Mouse (Mus musculus) heart, embryonic 12.5 days (tissue): Measurements from ENCODE around the gene Jmjd1c. TPM values are rescaled to one million over a fixed set of nuclear protein-coding genes. Genes with fewer than 3 reads are reported as not detected.

Experiments used
- ATAC-seq: fragments of 200-750 bp; cut with Nextera tagmentation; 2 replicates; pipeline ENCODE4 v1.8.0; 2017; ENCODE audit warnings: moderate TSS enrichment, moderate library complexity; ENCODE audit not compliant: insufficient number of reproducible peaks, low FRiP score
- H3K27ac ChIP-seq: fragments of 300-500 bp; sonication (generic); 2 replicates; pipeline ENCODE4 v1.5.1; 2016; ENCODE audit warnings: mild to moderate bottlenecking, moderate library complexity; ENCODE audit not compliant: poor library complexity, severe bottlenecking
- H3K27me3 ChIP-seq: fragments of 300-500 bp; sonication (generic); replicated peaks from 2 replicates; pipeline ENCODE4 v1.6.1; 2016; ENCODE audit warnings: mild to moderate bottlenecking, moderate library complexity
- H3K36me3 ChIP-seq: fragments of 300-500 bp; sonication (generic); 2 replicates; pipeline ENCODE4 v1.6.1; 2016; ENCODE audit warnings: mild to moderate bottlenecking, moderate library complexity
- H3K4me1 ChIP-seq: fragments of 300-500 bp; sonication (generic); replicated peaks from 2 replicates; pipeline ENCODE4 v1.6.1; 2016; ENCODE audit warnings: mild to moderate bottlenecking
- H3K4me2 ChIP-seq: fragments of 300-500 bp; sonication (generic); 2 replicates; pipeline ENCODE4 v1.6.1; 2016; ENCODE audit warnings: mild to moderate bottlenecking, moderate library complexity
- H3K4me3 ChIP-seq: fragments of 300-500 bp; sonication (generic); 2 replicates; pipeline ENCODE4 v1.5.1; 2016; ENCODE audit warnings: mild to moderate bottlenecking
- H3K9ac ChIP-seq: fragments of 300-500 bp; sonication (generic); 2 replicates; pipeline ENCODE4 v1.6.1; 2016; ENCODE audit warnings: mild to moderate bottlenecking, moderate library complexity
- H3K9me3 ChIP-seq: fragments of 300-500 bp; sonication (generic); replicated peaks from 2 replicates; pipeline ENCODE4 v1.6.1; 2016; ENCODE audit warnings: mild to moderate bottlenecking, moderate library complexity
- WGBS: fragments of 180-500 bp; shearing (Covaris S2); methylation state at CpG from one replicate; pipeline ENCODE4 v1.1.7; 2016; 5-methylcytosine and 5-hydroxymethylcytosine counted together
- polyA plus RNA-seq: library from polyadenylated mRNA; unstranded; fragments of >200 nt; fragmentation: Nextera tagmentation; extraction: Ambion mirVana; gene quantifications from 2 replicates; pipeline ENCODE4 v1.2.1, GENCODE M21; 2016

Jmjd1c gene
- polyA plus RNA-seq, 1 experiment from 2014 or later: 37.9 TPM

- WGBS: 83% methylated on average over 3 of the region's 3 CpGs
- no peaks in the 10 kb centered on the region for H3K27me3 ChIP-seq
- no peaks in the 10 kb centered on the region for H3K9me3 ChIP-seq
- H3K27ac ChIP-seq: no peak overlapping the region
- no peak overlapping the region for H3K9ac ChIP-seq
- H3K4me2 ChIP-seq: no peak overlapping the region
- no peak for ATAC-seq
- H3K4me3 ChIP-seq: no peak overlapping the region
- peaks cover 29% of the 10 kb centered on the region for H3K36me3 ChIP-seq
- peaks cover 22% of the 10 kb centered on the region for H3K4me1 ChIP-seq
These were observed 120.9 kb downstream of the Jmjd1c start for GRCm38 (mm10) chr10:67216872-67217271.

- Histone ChIP-seq H3K9ac (no peak overlapping the region), H3K9me3 (no peaks in the 10 kb centered on the region), H3K4me1 (peaks cover 21% of the 10 kb centered on the region), H3K27ac (no peak overlapping the region), H3K4me3 (no peak overlapping the region), H3K4me2 (no peak overlapping the region), H3K36me3 (peaks cover 31% of the 10 kb centered on the region), H3K27me3 (no peaks in the 10 kb centered on the region)
- WGBS: 87% methylated on average over 18 of the region's 18 CpGs
- no peak for ATAC-seq
These were observed 123.1 kb downstream of the Jmjd1c start for GRCm38 (mm10) chr10:67218873-67219565.

- H3K9me3 ChIP-seq: no peaks in the 10 kb centered on the region
- peaks cover 40% of the 10 kb centered on the region for H3K36me3 ChIP-seq
- H3K27ac ChIP-seq: no peak overlapping the region
- H3K4me1 ChIP-seq: peaks cover 18% of the 10 kb centered on the region
- no peak overlapping the region for H3K4me3 ChIP-seq
- 88% methylated on average over 4 of the region's 4 CpGs for WGBS
- no peak for ATAC-seq
- no peaks in the 10 kb centered on the region for H3K27me3 ChIP-seq
- no peak overlapping the region for H3K9ac ChIP-seq
- no peak overlapping the region for H3K4me2 ChIP-seq
These were observed 124.3 kb downstream of the Jmjd1c start for GRCm38 (mm10) chr10:67220251-67220650.

GRCm38 (mm10) chr10:67221284-67221683 is 125.4 kb downstream of the Jmjd1c start:
- WGBS: 38% methylated on average over 5 of the region's 5 CpGs
- ATAC-seq: no peak
- Histone ChIP-seq H3K4me3 (no peak overlapping the region), H3K9ac (no peak overlapping the region), H3K27me3 (no peaks in the 10 kb centered on the region), H3K27ac (no peak overlapping the region), H3K9me3 (no peaks in the 10 kb centered on the region), H3K4me1 (peaks cover 27% of the 10 kb centered on the region), H3K36me3 (peaks cover 51% of the 10 kb centered on the region), H3K4me2 (no peak overlapping the region)

- Histone ChIP-seq H3K4me1 (peaks cover 28% of the 10 kb centered on the region), H3K4me2 (no peak overlapping the region), H3K4me3 (no peak overlapping the region), H3K27ac (no peak overlapping the region), H3K9ac (no peak overlapping the region), H3K27me3 (no peaks in the 10 kb centered on the region), H3K36me3 (peaks cover 47% of the 10 kb centered on the region), H3K9me3 (no peaks in the 10 kb centered on the region)
- 35% methylated on average over 3 of the region's 4 CpGs for WGBS
- ATAC-seq: no peak
These were observed 128.0 kb downstream of the Jmjd1c start for GRCm38 (mm10) chr10:67223942-67224341.

GRCm38 (mm10) chr10:67225528-67225927 is 129.6 kb downstream of the Jmjd1c start:
- no peak for ATAC-seq
- H3K4me2 ChIP-seq: no peak overlapping the region
- peaks cover 34% of the 10 kb centered on the region for H3K36me3 ChIP-seq
- no peak overlapping the region for H3K4me3 ChIP-seq
- H3K27me3 ChIP-seq: no peaks in the 10 kb centered on the region
- 79% methylated on average over 6 of the region's 6 CpGs for WGBS
- H3K9me3 ChIP-seq: no peaks in the 10 kb centered on the region
- H3K27ac ChIP-seq: no peak overlapping the region; the same call in 1 of the 2 replicates
- H3K4me1 ChIP-seq: peaks cover 26% of the 10 kb centered on the region
- H3K9ac ChIP-seq: no peak overlapping the region

GRCm38 (mm10) chr10:67226109-67226508 is 130.2 kb downstream of the Jmjd1c start:
- WGBS: 45% methylated on average over 7 of the region's 7 CpGs
- H3K4me2 ChIP-seq: no peak overlapping the region
- H3K27me3 ChIP-seq: no peaks in the 10 kb centered on the region
- peaks cover 29% of the 10 kb centered on the region for H3K4me1 ChIP-seq
- H3K4me3 ChIP-seq: no peak overlapping the region
- ATAC-seq: peak; percentile 61; the same call in 1 of the 2 replicates
- H3K27ac ChIP-seq: peak overlapping the region; percentile 73
- no peak overlapping the region for H3K9ac ChIP-seq
- H3K9me3 ChIP-seq: no peaks in the 10 kb centered on the region
- H3K36me3 ChIP-seq: peaks cover 39% of the 10 kb centered on the region

- no peak for ATAC-seq
- no peaks in the 10 kb centered on the region for H3K27me3 ChIP-seq
- H3K4me3 ChIP-seq: no peak overlapping the region
- peak overlapping the region; percentile 73; the same call in 1 of the 2 replicates for H3K27ac ChIP-seq
- peaks cover 44% of the 10 kb centered on the region for H3K36me3 ChIP-seq
- H3K9me3 ChIP-seq: no peaks in the 10 kb centered on the region
- peaks cover 25% of the 10 kb centered on the region for H3K4me1 ChIP-seq
- 83% methylated on average over 14 of the region's 14 CpGs for WGBS
- H3K9ac ChIP-seq: no peak overlapping the region
- no peak overlapping the region for H3K4me2 ChIP-seq
These were observed 130.6 kb downstream of the Jmjd1c start for GRCm38 (mm10) chr10:67226543-67226942.

GRCm38 (mm10) chr10:67230439-67230838 is 134.5 kb downstream of the Jmjd1c start:
- H3K9me3 ChIP-seq: no peaks in the 10 kb centered on the region
- no peak overlapping the region for H3K27ac ChIP-seq
- no peak for ATAC-seq
- peaks cover 54% of the 10 kb centered on the region for H3K36me3 ChIP-seq
- no peak overlapping the region for H3K4me3 ChIP-seq
- H3K4me1 ChIP-seq: peaks cover 17% of the 10 kb centered on the region
- no peak overlapping the region for H3K4me2 ChIP-seq
- no peaks in the 10 kb centered on the region for H3K27me3 ChIP-seq
- H3K9ac ChIP-seq: no peak overlapping the region
- 58% methylated on average over 6 of the region's 6 CpGs for WGBS

GRCm38 (mm10) chr10:67247145-67247544 is 151.2 kb downstream of the Jmjd1c start:
- Histone ChIP-seq H3K4me1 (0 out of 2 replicates have a peak, but pooled peaks cover 10% of the 10 kb centered on the region), H3K9me3 (no peaks in the 10 kb centered on the region), H3K4me2 (no peak overlapping the region), H3K36me3 (peaks cover 74% of the 10 kb centered on the region), H3K4me3 (no peak overlapping the region), H3K9ac (no peak overlapping the region), H3K27me3 (no peaks in the 10 kb centered on the region), H3K27ac (no peak overlapping the region)
- WGBS: 93% methylated on average over 4 of the region's 4 CpGs
- ATAC-seq: no peak

- H3K4me1 ChIP-seq: 0 out of 2 replicates have a peak, but pooled peaks cover 10% of the 10 kb centered on the region
- H3K9me3 ChIP-seq: no peaks in the 10 kb centered on the region
- no peak overlapping the region for H3K27ac ChIP-seq
- H3K4me3 ChIP-seq: no peak overlapping the region
- no peak for ATAC-seq
- WGBS: 88% methylated on average over 2 of the region's 2 CpGs
- H3K36me3 ChIP-seq: peaks cover 75% of the 10 kb centered on the region
- H3K4me2 ChIP-seq: no peak overlapping the region
- H3K9ac ChIP-seq: no peak overlapping the region
- no peaks in the 10 kb centered on the region for H3K27me3 ChIP-seq
These were observed 153.6 kb downstream of the Jmjd1c start for GRCm38 (mm10) chr10:67249486-67249885.

- no peak overlapping the region for H3K9ac ChIP-seq
- no peaks in the 10 kb centered on the region for H3K27me3 ChIP-seq
- H3K9me3 ChIP-seq: no peaks in the 10 kb centered on the region
- no peak overlapping the region for H3K27ac ChIP-seq
- no peak for ATAC-seq
- H3K4me3 ChIP-seq: no peak overlapping the region
- no peak overlapping the region for H3K4me2 ChIP-seq
- WGBS: 95% methylated on average over 6 of the region's 6 CpGs
- H3K36me3 ChIP-seq: peaks cover 75% of the 10 kb centered on the region
- 0 out of 2 replicates have a peak, but pooled peaks cover 10% of the 10 kb centered on the region for H3K4me1 ChIP-seq
These were observed 154.9 kb downstream of the Jmjd1c start for GRCm38 (mm10) chr10:67250846-67251245.
